Mouse (Mus musculus) skeletal muscle tissue, postnatal 0 days (tissue): ENCODE data around the gene 4932414N04Rik. TPM values are rescaled to one million over a fixed set of nuclear protein-coding genes. Genes with fewer than 3 reads are reported as not detected.

Experiments
- polyA plus RNA-seq: library from polyadenylated mRNA; unstranded; fragments of >200 nt; fragmentation: Nextera tagmentation; extraction: Ambion mirVana; gene quantifications from 2 replicates; pipeline ENCODE4 v1.2.1, GENCODE M21; 2015

4932414N04Rik gene
- polyA plus RNA-seq: not detected in 2 replicates

DNA sequence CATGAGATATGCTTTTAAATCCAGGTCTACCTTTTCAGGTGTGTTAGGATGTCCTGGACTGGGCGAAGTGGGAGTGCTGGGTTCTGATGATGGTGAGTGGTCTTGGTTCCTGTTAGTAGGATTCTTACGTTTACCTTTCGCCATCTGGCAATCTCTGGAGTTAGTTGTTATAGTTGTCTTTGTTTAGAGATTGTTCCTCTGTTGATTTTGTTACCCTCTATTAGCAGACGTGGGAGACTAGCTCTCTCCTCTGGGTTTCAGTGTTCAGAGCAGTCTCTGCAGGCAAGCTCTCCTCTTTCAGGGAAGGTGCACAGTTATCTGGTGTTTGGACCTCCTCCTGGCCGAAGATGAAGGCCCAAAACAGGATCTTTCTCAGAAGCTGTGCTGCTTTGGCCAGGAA, at the start of gene 4932414N04Rik:
TSS of gene 4932414N04Rik (plus strand) at position 301 of the 400 bp plus-strand sequence.

Other genes with a start within 250 kb of the 4932414N04Rik start
- 7.2 and 11.4 TPM in 2 replicates for gene Stk39, start 184.2 kb upstream of the 4932414N04Rik start, polyA plus RNA-seq
- not detected in 2 replicates for gene 4933409G03Rik, start 74.1 kb upstream of the 4932414N04Rik start, polyA plus RNA-seq
- 3.3 and 3.8 TPM in 2 replicates for gene Cers6, start 205.0 kb downstream of the 4932414N04Rik start, polyA plus RNA-seq